Mouse (Mus musculus) olfactory bulb, adult 2 months (tissue): ENCODE measurements around the gene Pear1. TPM values are rescaled to one million over a fixed set of nuclear protein-coding genes. Genes with fewer than 3 reads are reported as not detected.

Experiments
- H3K27ac ChIP-seq: fragments of 200-500 bp; 2 replicates; pipeline ENCODE4 v1.5.1; 2012; ENCODE audit warnings: low read depth, low read length; ENCODE audit not compliant: insufficient read depth
- H3K4me1 ChIP-seq: fragments of 200-500 bp; 2 replicates; pipeline ENCODE4 v1.6.1; 2012; ENCODE audit warnings: low read length; ENCODE audit not compliant: control insufficient read depth, insufficient read depth
- H3K4me3 ChIP-seq: fragments of 200-500 bp; 2 replicates; pipeline ENCODE4 v1.5.1; 2012; ENCODE audit warnings: mild to moderate bottlenecking, low read depth, low read length, moderate library complexity; ENCODE audit not compliant: insufficient read depth
- CTCF ChIP-seq: fragments of 200-500 bp; IDR thresholded peaks from 2 replicates; pipeline ENCODE4 v1.5.1; 2012; ENCODE audit warnings: low read depth, mild to moderate bottlenecking, low read length, moderate library complexity; ENCODE audit not compliant: insufficient read depth
- POLR2A ChIP-seq: fragments of 200-500 bp; IDR thresholded peaks from 2 replicates; pipeline ENCODE4 v1.6.1; 2012; ENCODE audit warnings: mild to moderate bottlenecking, low read depth, low read length, moderate library complexity; ENCODE audit not compliant: insufficient read depth
- WGBS: fragments of 180-500 bp; shearing (Covaris S2); methylation state at CpG from one replicate; pipeline ENCODE4 v1.1.7; 2018; 5-methylcytosine and 5-hydroxymethylcytosine counted together
- polyA plus RNA-seq: library from polyadenylated mRNA; stranded (reverse); fragments of >200 nt; gene quantifications from 2 replicates; pipeline ENCODE4 v1.2.4, GENCODE M21; 2012; ENCODE audit warnings: low replicate concordance; ENCODE audit not compliant: missing spikeins, insufficient read depth, insufficient read length

Gene Pear1
- polyA plus RNA-seq, 1 experiment = not detected

DNA sequence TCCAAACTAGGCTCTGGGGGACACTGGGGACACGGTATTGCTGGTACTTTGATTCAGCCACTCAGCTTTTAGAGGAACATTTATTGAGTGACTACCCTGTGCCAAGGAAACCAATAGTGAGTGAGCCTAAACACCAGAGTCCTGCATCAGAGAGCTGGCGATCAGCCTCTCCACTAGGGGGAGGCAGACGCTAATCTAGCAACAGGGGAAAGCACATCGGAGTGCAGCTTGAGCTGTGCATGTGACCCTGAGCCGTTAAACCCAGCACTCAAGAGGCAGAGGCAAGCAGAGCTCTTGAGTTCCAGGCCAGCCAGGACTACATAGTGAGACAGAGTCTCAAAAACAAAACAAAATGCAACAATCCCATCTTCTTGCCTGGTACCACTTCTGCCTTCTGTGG, 75.1 kb downstream of the Pear1 start:
- Histone ChIP-seq H3K4me1 (peaks cover 11% of the 10 kb centered on the region), H3K4me3 (no peak overlapping the region)
- 19% methylated on average over 5 of the region's 5 CpGs for WGBS

DNA sequence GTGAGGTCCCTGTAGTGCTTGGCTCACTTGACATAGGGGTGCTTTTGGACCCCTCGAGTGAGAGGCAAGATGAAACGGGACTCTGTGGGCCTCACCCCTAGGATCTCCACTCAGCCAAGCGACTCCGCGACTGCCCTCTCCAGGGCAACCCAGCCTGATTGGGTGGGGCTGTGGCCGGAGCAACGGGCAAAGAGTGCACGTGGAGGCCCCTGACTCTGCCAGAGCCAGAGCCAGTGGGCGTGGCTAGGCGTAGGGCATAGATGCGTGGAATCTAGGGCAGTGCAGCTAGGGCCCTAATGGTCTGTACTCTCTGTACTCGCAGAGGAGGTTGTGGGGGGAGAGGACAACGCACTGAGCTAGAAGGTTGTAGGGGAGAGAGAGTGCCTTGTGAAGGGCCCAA, 75.7 kb downstream of the Pear1 start, which contains the start of gene Lrrc71:
Gene Lrrc71 (minus strand): TSS at position 195 of the 400 bp plus-strand sequence.
- no peak within 1 kb of the TSS for H3K4me3 ChIP-seq
- TF ChIP-seq POLR2A (no peak), CTCF (no peak)
- 39% methylated on average over 13 of the region's 13 CpGs for WGBS
- H3K4me1 ChIP-seq = peaks cover 11% of the 10 kb centered on the region
- no peak within 1 kb of the TSS for H3K27ac ChIP-seq

More for the DNA sequence above, 75.1 kb downstream of the Pear1 start:
- no peak overlapping the region for H3K27ac ChIP-seq
- no peak for TF ChIP-seq CTCF
- no peak for TF ChIP-seq POLR2A

DNA sequence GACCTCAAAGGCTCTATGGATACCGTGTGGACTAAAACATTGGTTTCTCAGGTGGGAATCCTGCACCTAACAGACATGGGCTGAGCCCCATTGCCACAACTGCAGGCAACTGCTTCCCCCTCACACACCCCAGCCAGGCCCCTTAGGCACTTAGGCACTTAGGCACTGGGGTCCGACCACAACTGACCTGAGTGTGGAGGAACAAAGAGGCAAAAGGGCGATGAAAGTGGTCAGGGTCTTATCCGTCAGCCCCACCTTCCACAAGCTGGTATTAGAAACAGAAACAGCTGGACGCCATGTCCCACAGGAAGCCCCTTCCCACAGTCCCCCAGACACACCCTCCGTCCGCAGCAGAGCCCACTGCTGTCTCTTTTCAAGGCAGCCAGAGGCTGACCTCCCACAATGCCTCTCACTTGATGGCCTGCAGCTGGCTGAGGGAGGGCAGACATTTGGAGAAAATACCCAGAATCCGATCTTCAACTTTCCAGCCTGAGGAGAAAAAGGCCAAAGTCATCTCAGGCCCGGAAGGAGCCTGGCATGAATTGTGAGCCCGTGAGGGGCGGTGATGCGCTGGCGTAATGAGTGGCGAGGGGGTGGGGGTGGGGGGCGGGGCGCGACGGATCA, 79.0 kb downstream of the Pear1 start:
- no peak overlapping the region for H3K27ac ChIP-seq
- peaks cover 17% of the 10 kb centered on the region for H3K4me1 ChIP-seq
- WGBS = 41% methylated on average over 18 of the region's 18 CpGs
- H3K4me3 ChIP-seq = no peak overlapping the region
- no peak for TF ChIP-seq CTCF
- no peak for TF ChIP-seq POLR2A

DNA sequence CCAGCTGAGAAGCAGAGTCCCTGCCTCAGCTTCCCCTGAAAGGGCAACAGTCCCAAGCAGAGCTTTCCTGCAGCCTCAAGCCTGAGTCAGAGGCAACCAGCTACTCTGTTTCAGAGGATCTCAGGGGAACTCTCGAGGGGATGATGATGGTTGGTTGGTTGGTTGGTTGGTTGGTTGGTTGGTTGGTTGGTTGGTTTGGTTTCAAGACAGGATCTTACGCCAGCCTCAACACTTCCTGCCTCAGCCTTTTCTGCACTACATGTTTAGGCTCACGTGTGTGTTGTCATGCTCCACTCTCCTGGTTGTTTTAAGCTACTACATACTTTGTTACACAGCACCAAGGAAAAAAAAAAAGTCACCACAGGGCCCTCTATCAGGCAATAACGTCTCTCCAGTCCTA, 80.2 kb downstream of the Pear1 start:
- Histone ChIP-seq H3K4me3 (no peak overlapping the region), H3K27ac (no peak overlapping the region), H3K4me1 (peaks cover 17% of the 10 kb centered on the region)
- TF ChIP-seq POLR2A = no peak
- no peak for TF ChIP-seq CTCF
- WGBS = 87% methylated on average over 4 of the region's 4 CpGs

GRCm38 (mm10) chr3:87742735-87743134, 81.4 kb downstream of the Pear1 start:
- Histone ChIP-seq H3K4me1 (peaks cover 21% of the 10 kb centered on the region), H3K27ac (peak overlapping the region; percentile 3; the same call in 1 of the 2 replicates), H3K4me3 (no peak overlapping the region)
- WGBS = 85% methylated on average over 16 of the region's 16 CpGs
- no peak for TF ChIP-seq CTCF
- TF ChIP-seq POLR2A = no peak

- TF ChIP-seq POLR2A (no peak), CTCF (no peak)
- Histone ChIP-seq H3K4me3 (no peak overlapping the region), H3K4me1 (peaks cover 21% of the 10 kb centered on the region), H3K27ac (no peak overlapping the region)
- WGBS = 51% methylated on average over 3 of the region's 3 CpGs
Measured at GRCm38 (mm10) chr3:87742013-87742412, 82.1 kb downstream of the Pear1 start.

DNA sequence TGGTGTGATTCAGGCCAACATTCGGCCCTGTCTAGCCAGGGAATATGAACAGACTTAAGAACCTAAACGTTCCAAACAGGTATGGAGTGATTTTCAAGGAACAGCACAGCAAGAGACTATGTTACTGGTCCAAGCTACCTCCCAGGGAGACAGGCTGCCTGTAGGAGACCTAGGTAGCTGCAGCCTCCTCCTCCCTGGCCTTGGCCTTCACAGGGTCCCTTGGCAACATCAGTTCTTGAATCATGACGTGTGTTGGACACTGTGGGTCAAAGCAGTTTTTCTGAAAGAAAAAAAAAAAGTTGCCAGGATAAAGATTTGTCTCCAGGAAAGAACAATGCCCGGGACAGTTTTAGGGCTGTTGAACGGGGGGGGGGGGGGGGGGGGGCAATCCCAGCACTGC, 85.2 kb downstream of the Pear1 start:
- H3K4me3 ChIP-seq = no peak overlapping the region
- TF ChIP-seq POLR2A (no peak), CTCF (no peak)
- H3K4me1 ChIP-seq = peaks cover 11% of the 10 kb centered on the region
- WGBS = 62% methylated on average over 5 of the region's 5 CpGs
- H3K27ac ChIP-seq = no peak overlapping the region

- no peak overlapping the region for H3K4me3 ChIP-seq
- H3K4me1 ChIP-seq = peaks cover 4% of the 10 kb centered on the region; the same call in 1 of the 2 replicates
- H3K27ac ChIP-seq = no peak overlapping the region
- 90% methylated on average over 9 of the region's 9 CpGs for WGBS
- TF ChIP-seq POLR2A (no peak), CTCF (no peak)
Measured at GRCm38 (mm10) chr3:87735335-87735734, 88.8 kb downstream of the Pear1 start.

GRCm38 (mm10) chr3:87733984-87734761, 89.9 kb downstream of the Pear1 start:
- 87% methylated on average over 11 of the region's 11 CpGs for WGBS
- H3K27ac ChIP-seq = no peak overlapping the region
- H3K4me1 ChIP-seq = peaks cover 4% of the 10 kb centered on the region; the same call in 1 of the 2 replicates
- H3K4me3 ChIP-seq = no peak overlapping the region
- TF ChIP-seq CTCF (no peak), POLR2A (no peak)
